Mouse (Mus musculus): ENCODE data around the gene Dnm3. TPM values are rescaled to one million over a fixed set of nuclear protein-coding genes. Genes with fewer than 3 reads are reported as not detected.

Dnm3 gene
- polyA plus RNA-seq (2014; fragmentation: Nextera tagmentation; extraction: Ambion mirVana): 70.0 and 71.6 TPM in 2 replicates

- no peaks in the 10 kb centered on the region for H3K9me3 ChIP-seq (ENCODE audit: control insufficient read depth, low read length)
- H3K4me2 ChIP-seq (replicated peaks): peak within 1 kb of the TSS; percentile 73
- WGBS: under 1% methylated on average over 53 of the region's 56 CpGs
- DNase-seq (ENCODE audit: low spot score) (peak; percentile 90), ATAC-seq (ENCODE audit: low FRiP score) (peak; percentile 98)
- peak within 1 kb of the TSS; percentile 89 for H3K4me3 ChIP-seq (replicated peaks; ENCODE audit: low read length)
- H3K36me3 ChIP-seq (replicated peaks; ENCODE audit: control insufficient read depth, insufficient read depth): no peaks in the 10 kb centered on the region
- H3K27ac ChIP-seq: peak within 1 kb of the TSS; percentile 85
- peak within 1 kb of the TSS; percentile 87 for H3K9ac ChIP-seq
- H3K4me1 ChIP-seq (replicated peaks; ENCODE audit: control insufficient read depth, insufficient read depth, low read length): peaks cover 14% of the 10 kb centered on the region; the same call in 1 of the 2 replicates
- H3K27me3 ChIP-seq (ENCODE audit: control insufficient read depth, insufficient read depth, low read length): no peaks in the 10 kb centered on the region; the same call in 1 of the 2 replicates
These were observed at the start of gene Dnm3 for GRCm38 (mm10) chr1:162477246-162478209. Gene Dnm3, minus strand, starts transcription at chr1:162478034.

DNA sequence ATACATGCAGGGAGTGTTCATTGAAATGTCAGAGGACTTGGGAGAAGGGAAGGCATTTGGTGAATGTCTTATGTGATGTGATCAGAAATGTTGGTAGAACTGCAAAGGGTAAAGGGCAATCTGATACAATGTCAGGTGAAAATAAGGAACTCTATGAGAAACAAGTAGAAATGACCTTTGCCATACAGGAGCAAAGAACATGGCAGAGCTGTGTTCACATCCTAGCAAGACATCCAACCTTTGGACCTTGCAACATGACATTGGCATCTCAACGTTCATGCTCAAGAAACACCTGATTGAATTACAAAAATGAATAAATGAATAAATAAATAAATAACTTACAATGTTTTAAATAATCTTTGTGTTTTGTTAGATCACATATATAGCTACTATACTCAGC lies 37.3 kb upstream of the Dnm3 start:
- WGBS: 83% methylated on average over 1 of the region's 1 CpGs
- ATAC-seq (ENCODE audit: low FRiP score) (no peak), DNase-seq (ENCODE audit: low spot score) (no peak)
- Histone ChIP-seq H3K27ac (no peak overlapping the region), H3K4me3 (replicated peaks; ENCODE audit: low read length) (no peak overlapping the region), H3K27me3 (ENCODE audit: control insufficient read depth, insufficient read depth, low read length) (no peaks in the 10 kb centered on the region), H3K4me2 (replicated peaks) (no peak overlapping the region), H3K9me3 (ENCODE audit: control insufficient read depth, low read length) (no peaks in the 10 kb centered on the region), H3K36me3 (replicated peaks; ENCODE audit: control insufficient read depth, insufficient read depth) (no peaks in the 10 kb centered on the region), H3K9ac (no peak overlapping the region), H3K4me1 (replicated peaks; ENCODE audit: control insufficient read depth, insufficient read depth, low read length) (no peaks in the 10 kb centered on the region)

DNA sequence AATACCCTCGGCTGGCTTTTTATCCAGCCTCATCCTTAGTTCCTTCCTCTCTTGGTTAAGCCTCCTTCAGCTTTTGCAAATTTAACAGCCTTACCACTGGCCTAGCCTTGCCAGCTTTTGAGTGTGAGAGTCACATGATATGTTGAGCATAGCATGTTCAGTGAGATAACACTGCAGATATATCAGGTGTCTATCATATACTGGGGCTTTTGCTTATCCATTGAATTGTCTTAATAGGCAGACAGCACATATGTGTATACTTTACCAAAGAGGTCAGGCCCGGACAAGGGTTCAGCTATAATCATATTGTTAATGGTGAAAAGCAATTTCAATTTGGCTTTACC lies 32.2 kb upstream of the Dnm3 start:
- 88% methylated on average over 2 of the region's 2 CpGs for WGBS

GRCm38 (mm10) chr1:162509329-162510012 lies 31.6 kb upstream of the Dnm3 start:
- Histone ChIP-seq H3K27ac (no peak overlapping the region), H3K27me3 (ENCODE audit: control insufficient read depth, insufficient read depth, low read length) (no peaks in the 10 kb centered on the region), H3K4me3 (replicated peaks; ENCODE audit: low read length) (no peak overlapping the region), H3K4me2 (replicated peaks) (no peak overlapping the region), H3K36me3 (replicated peaks; ENCODE audit: control insufficient read depth, insufficient read depth) (no peaks in the 10 kb centered on the region), H3K9me3 (ENCODE audit: control insufficient read depth, low read length) (no peaks in the 10 kb centered on the region), H3K9ac (no peak overlapping the region), H3K4me1 (replicated peaks; ENCODE audit: control insufficient read depth, insufficient read depth, low read length) (no peaks in the 10 kb centered on the region)
- DNase-seq (ENCODE audit: low spot score): no peak
- 0 out of 2 replicates have a peak, but pooled peaks have one; percentile 37 for ATAC-seq (ENCODE audit: low FRiP score)
- WGBS: 60% methylated on average over 12 of the region's 12 CpGs

More for the DNA sequence above, 32.2 kb upstream of the Dnm3 start:
- H3K4me1 ChIP-seq (replicated peaks; ENCODE audit: control insufficient read depth, insufficient read depth, low read length): no peaks in the 10 kb centered on the region
- no peaks in the 10 kb centered on the region for H3K27me3 ChIP-seq (ENCODE audit: control insufficient read depth, insufficient read depth, low read length)
- no peak overlapping the region for H3K4me3 ChIP-seq (replicated peaks; ENCODE audit: low read length)
- ATAC-seq (ENCODE audit: low FRiP score) (no peak), DNase-seq (ENCODE audit: low spot score) (no peak)
- H3K9ac ChIP-seq: no peak overlapping the region
- no peaks in the 10 kb centered on the region for H3K36me3 ChIP-seq (replicated peaks; ENCODE audit: control insufficient read depth, insufficient read depth)
- no peaks in the 10 kb centered on the region for H3K9me3 ChIP-seq (ENCODE audit: control insufficient read depth, low read length)
- H3K4me2 ChIP-seq (replicated peaks): no peak overlapping the region
- H3K27ac ChIP-seq: no peak overlapping the region

DNA sequence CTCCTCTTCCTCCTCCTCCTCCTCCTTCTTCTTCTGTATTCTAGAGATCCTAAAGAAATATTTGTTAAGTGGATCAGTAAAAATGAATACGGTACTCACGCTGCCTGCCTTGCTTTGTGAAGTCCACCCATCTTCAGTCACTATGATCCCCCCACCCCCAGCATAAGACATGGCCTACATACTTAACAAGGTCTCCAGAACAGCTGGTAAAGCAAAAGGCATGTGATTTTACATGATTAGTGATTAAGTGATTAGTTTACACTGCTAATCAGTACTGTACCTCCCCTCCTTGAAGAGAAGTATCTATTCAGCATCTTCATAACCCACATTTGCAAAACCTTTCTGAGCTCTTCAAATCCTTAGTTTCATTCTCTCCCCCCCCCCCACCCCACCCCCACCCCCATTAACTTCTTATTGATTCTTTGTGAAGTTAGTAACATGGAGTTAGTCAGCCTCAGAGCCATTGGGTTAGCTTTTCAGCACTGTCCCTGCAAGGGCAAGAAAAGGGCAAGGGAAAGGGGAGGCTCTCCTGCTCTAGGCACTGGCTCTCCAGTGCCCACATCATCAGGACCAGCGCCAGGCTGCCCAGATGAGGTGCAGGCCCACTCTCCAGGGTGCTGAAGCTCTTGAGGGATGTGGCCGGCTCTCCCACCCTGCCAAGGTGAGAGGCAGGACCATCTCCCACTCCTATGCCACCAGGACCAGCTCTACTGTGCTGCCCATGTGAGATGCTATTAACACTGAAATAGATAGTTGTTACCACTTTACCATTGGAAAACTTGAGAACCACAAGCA lies 30.6 kb upstream of the Dnm3 start:
- Histone ChIP-seq H3K4me3 (replicated peaks; ENCODE audit: low read length) (no peak overlapping the region), H3K4me1 (replicated peaks; ENCODE audit: control insufficient read depth, insufficient read depth, low read length) (no peaks in the 10 kb centered on the region), H3K9me3 (ENCODE audit: control insufficient read depth, low read length) (no peaks in the 10 kb centered on the region), H3K27me3 (ENCODE audit: control insufficient read depth, insufficient read depth, low read length) (no peaks in the 10 kb centered on the region), H3K27ac (no peak overlapping the region), H3K36me3 (replicated peaks; ENCODE audit: control insufficient read depth, insufficient read depth) (no peaks in the 10 kb centered on the region), H3K4me2 (replicated peaks) (no peak overlapping the region), H3K9ac (no peak overlapping the region)
- no peak for DNase-seq (ENCODE audit: low spot score)
- 84% methylated on average over 4 of the region's 4 CpGs for WGBS
- ATAC-seq (ENCODE audit: low FRiP score): no peak

DNA sequence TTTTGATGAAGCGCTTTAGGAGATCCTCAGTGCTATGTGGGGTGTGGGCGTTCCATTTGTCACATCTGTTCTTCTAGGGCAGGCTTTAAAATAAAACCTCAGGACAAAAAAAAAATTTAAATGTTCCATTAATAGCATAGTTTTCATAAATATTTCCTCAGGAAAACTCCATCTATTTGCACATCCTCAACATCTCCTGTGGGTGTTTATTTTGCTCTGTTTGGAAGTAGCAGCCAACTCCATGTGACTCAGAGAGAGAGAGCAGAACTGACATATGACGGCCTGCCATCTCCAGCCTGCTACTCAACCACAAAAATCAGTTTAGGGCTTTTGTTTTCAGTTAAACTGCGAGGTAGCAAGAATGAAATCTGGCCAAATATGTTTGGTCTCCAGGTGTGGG lies 28.7 kb upstream of the Dnm3 start:
- H3K36me3 ChIP-seq (replicated peaks; ENCODE audit: control insufficient read depth, insufficient read depth): no peaks in the 10 kb centered on the region
- H3K9me3 ChIP-seq (ENCODE audit: control insufficient read depth, low read length): no peaks in the 10 kb centered on the region
- no peak overlapping the region for H3K4me2 ChIP-seq (replicated peaks)
- H3K4me3 ChIP-seq (replicated peaks; ENCODE audit: low read length): no peak overlapping the region
- DNase-seq (ENCODE audit: low spot score) (no peak), ATAC-seq (ENCODE audit: low FRiP score) (no peak)
- no peak overlapping the region for H3K27ac ChIP-seq
- no peak overlapping the region for H3K9ac ChIP-seq
- no peaks in the 10 kb centered on the region for H3K27me3 ChIP-seq (ENCODE audit: control insufficient read depth, insufficient read depth, low read length)
- H3K4me1 ChIP-seq (replicated peaks; ENCODE audit: control insufficient read depth, insufficient read depth, low read length): no peaks in the 10 kb centered on the region
- 89% methylated on average over 4 of the region's 4 CpGs for WGBS

DNA sequence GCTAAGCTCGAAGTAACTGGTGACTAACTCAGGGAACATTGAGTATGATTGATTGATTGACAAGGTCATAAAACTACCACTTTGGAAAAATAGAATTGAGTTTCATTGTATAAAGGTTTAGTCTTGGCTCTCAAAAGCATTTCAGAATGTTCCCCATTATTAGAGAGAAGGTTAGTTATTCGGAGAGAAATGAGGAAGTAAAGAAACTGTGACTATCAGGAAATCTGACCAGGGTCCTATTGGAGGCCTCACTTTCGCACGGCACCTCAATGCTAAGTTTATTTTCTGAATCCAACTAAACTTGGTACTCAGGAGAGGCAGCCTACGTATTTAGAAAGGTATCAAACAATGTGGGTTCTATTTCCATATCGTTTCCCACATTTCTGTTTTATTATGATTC lies 27.8 kb upstream of the Dnm3 start:
- H3K36me3 ChIP-seq (replicated peaks; ENCODE audit: control insufficient read depth, insufficient read depth): no peaks in the 10 kb centered on the region
- no peaks in the 10 kb centered on the region for H3K27me3 ChIP-seq (ENCODE audit: control insufficient read depth, insufficient read depth, low read length)
- H3K4me1 ChIP-seq (replicated peaks; ENCODE audit: control insufficient read depth, insufficient read depth, low read length): no peaks in the 10 kb centered on the region
- H3K4me2 ChIP-seq (replicated peaks): no peak overlapping the region
- no peak overlapping the region for H3K9ac ChIP-seq
- no peak overlapping the region for H3K27ac ChIP-seq
- DNase-seq (ENCODE audit: low spot score) (no peak), ATAC-seq (ENCODE audit: low FRiP score) (no peak)
- H3K4me3 ChIP-seq (replicated peaks; ENCODE audit: low read length): no peak overlapping the region
- 86% methylated on average over 6 of the region's 6 CpGs for WGBS
- H3K9me3 ChIP-seq (ENCODE audit: control insufficient read depth, low read length): no peaks in the 10 kb centered on the region

GRCm38 (mm10) chr1:162476531-162477080 lies 1.2 kb downstream of the Dnm3 start:
- ATAC-seq (ENCODE audit: low FRiP score) (peak; percentile 29; the same call in 1 of the 2 replicates), DNase-seq (ENCODE audit: low spot score) (no peak)
- Histone ChIP-seq H3K4me3 (replicated peaks; ENCODE audit: low read length) (peak overlapping the region; percentile 89), H3K27ac (no peak overlapping the region; the same call in 1 of the 2 replicates), H3K4me2 (replicated peaks) (peak overlapping the region; percentile 73), H3K27me3 (ENCODE audit: control insufficient read depth, insufficient read depth, low read length) (no peaks in the 10 kb centered on the region; the same call in 1 of the 2 replicates), H3K36me3 (replicated peaks; ENCODE audit: control insufficient read depth, insufficient read depth) (no peaks in the 10 kb centered on the region), H3K9me3 (ENCODE audit: control insufficient read depth, low read length) (no peaks in the 10 kb centered on the region), H3K4me1 (replicated peaks; ENCODE audit: control insufficient read depth, insufficient read depth, low read length) (peaks cover 14% of the 10 kb centered on the region; the same call in 1 of the 2 replicates), H3K9ac (peak overlapping the region; percentile 87)
- 2% methylated on average over 19 of the region's 19 CpGs for WGBS
